Mouse (Mus musculus) midbrain, postnatal 0 days (tissue): ENCODE data around the gene Pdzd2. TPM values are rescaled to one million over a fixed set of nuclear protein-coding genes. Genes with fewer than 3 reads are reported as not detected.
A peak's percentile ranks its signal among the peaks of the same experiment; 100 is the strongest.

Experiments
- ATAC-seq: fragments of 200-750 bp; cut with Nextera tagmentation; 2 replicates; pipeline ENCODE4 v1.8.0; 2017; ENCODE audit warnings: moderate number of reproducible peaks, mild to moderate bottlenecking, moderate TSS enrichment, moderate library complexity; ENCODE audit not compliant: low FRiP score
- DNase-seq: peaks from one replicate; pipeline ENCODE4 v3.0.0-alpha.2; 2015; ENCODE audit warnings: low spot score
- H3K27ac ChIP-seq: fragments of 300-500 bp; sonication (generic); 2 replicates; pipeline ENCODE4 v1.5.1; 2014; ENCODE audit warnings: low read depth, mild to moderate bottlenecking, low read length, mixed read lengths
- H3K27me3 ChIP-seq: fragments of 300-500 bp; sonication (generic); 2 replicates; pipeline ENCODE4 v1.6.1; 2014; ENCODE audit warnings: low read length, control low read depth, mixed read lengths; ENCODE audit not compliant: insufficient read depth
- H3K36me3 ChIP-seq: fragments of 300-500 bp; sonication (generic); 2 replicates; pipeline ENCODE4 v1.6.1; 2014; ENCODE audit warnings: low read length, control low read depth, mixed read lengths; ENCODE audit not compliant: insufficient read depth
- H3K4me1 ChIP-seq: fragments of 300-500 bp; sonication (generic); 2 replicates; pipeline ENCODE4 v1.6.1; 2014; ENCODE audit warnings: mild to moderate bottlenecking, control low read depth, antibody characterized with exemption, low read length, mixed read lengths; ENCODE audit not compliant: insufficient read depth
- H3K4me2 ChIP-seq: fragments of 300-500 bp; sonication (generic); 2 replicates; pipeline ENCODE4 v1.6.1; 2014; ENCODE audit warnings: low read depth, mild to moderate bottlenecking, low read length, mixed read lengths; ENCODE audit not compliant: poor library complexity, severe bottlenecking
- H3K4me3 ChIP-seq: fragments of 300-500 bp; sonication (generic); 2 replicates; pipeline ENCODE4 v1.5.1; 2014; ENCODE audit warnings: low read depth, mild to moderate bottlenecking, low read length, moderate library complexity
- H3K9ac ChIP-seq: fragments of 300-500 bp; sonication (generic); replicated peaks from 2 replicates; pipeline ENCODE4 v1.6.1; 2014; ENCODE audit warnings: mild to moderate bottlenecking, low read length, moderate library complexity, mixed read lengths; ENCODE audit not compliant: poor library complexity, severe bottlenecking
- H3K9me3 ChIP-seq: fragments of 300-500 bp; sonication (generic); 2 replicates; pipeline ENCODE4 v1.6.1; 2016; ENCODE audit warnings: low read length, control low read depth
- CTCF ChIP-seq: IDR thresholded peaks from 2 replicates; pipeline ENCODE4 v1.5.1; 2016; ENCODE audit warnings: antibody characterized with exemption, mild to moderate bottlenecking
- WGBS: fragments of 180-500 bp; shearing (Covaris S2); extraction: QIAGEN DNeasy Blood & Tissue Kit; methylation state at CpG from one replicate; pipeline ENCODE4 v1.1.7; 2014; 5-methylcytosine and 5-hydroxymethylcytosine counted together
- polyA plus RNA-seq: library from polyadenylated mRNA; unstranded; fragments of >200 nt; fragmentation: Nextera tagmentation; extraction: Ambion mirVana; gene quantifications from 2 replicates; pipeline ENCODE4 v1.2.1, GENCODE M21; 2015
- total RNA-seq: library from RNA; depleted of rRNA; stranded (reverse); fragments of >200 nt; gene quantifications from 2 replicates; pipeline ENCODE4 v1.2.3, GENCODE M21; 2014

Pdzd2 gene
- total and polyA plus RNA-seq, 2 experiments from 2014 or later: 15.8 to 29.8 TPM

- WGBS: 5% methylated on average over 5 of the region's 5 CpGs
- peak; percentile 93 for TF ChIP-seq CTCF
- H3K4me3 ChIP-seq: no peak overlapping the region
- H3K27ac ChIP-seq: no peak overlapping the region
- H3K27me3 ChIP-seq: no peaks in the 10 kb centered on the region
- H3K9me3 ChIP-seq: no peaks in the 10 kb centered on the region
- no peaks in the 10 kb centered on the region for H3K4me1 ChIP-seq
- H3K4me2 ChIP-seq: no peak overlapping the region
- no peaks in the 10 kb centered on the region for H3K36me3 ChIP-seq
- H3K9ac ChIP-seq: no peak overlapping the region
- DNase-seq (peak; percentile 89), ATAC-seq (peak; percentile 87)
These were observed 153.6 kb downstream of the Pdzd2 start for GRCm38 (mm10) chr15:12586154-12586553.

GRCm38 (mm10) chr15:12583051-12583450, 156.7 kb downstream of the Pdzd2 start:
- Histone ChIP-seq H3K9ac (no peak overlapping the region), H3K36me3 (no peaks in the 10 kb centered on the region), H3K4me1 (no peaks in the 10 kb centered on the region), H3K4me2 (no peak overlapping the region), H3K9me3 (no peaks in the 10 kb centered on the region), H3K27me3 (no peaks in the 10 kb centered on the region), H3K4me3 (no peak overlapping the region), H3K27ac (no peak overlapping the region)
- ATAC-seq (no peak), DNase-seq (no peak)
- no peak for TF ChIP-seq CTCF
- 88% methylated on average over 3 of the region's 3 CpGs for WGBS

- H3K4me1 ChIP-seq: 0 out of 2 replicates have a peak, but pooled peaks cover under 1% of the 10 kb centered on the region
- no peaks in the 10 kb centered on the region for H3K27me3 ChIP-seq
- ATAC-seq (no peak), DNase-seq (no peak)
- TF ChIP-seq CTCF: no peak
- H3K4me2 ChIP-seq: no peak overlapping the region
- no peaks in the 10 kb centered on the region for H3K36me3 ChIP-seq
- H3K9ac ChIP-seq: no peak overlapping the region
- no peak overlapping the region for H3K4me3 ChIP-seq
- H3K9me3 ChIP-seq: no peaks in the 10 kb centered on the region
- H3K27ac ChIP-seq: no peak overlapping the region
These were observed 157.3 kb downstream of the Pdzd2 start for GRCm38 (mm10) chr15:12582471-12582870.

- H3K4me3 ChIP-seq: no peak overlapping the region
- no peaks in the 10 kb centered on the region for H3K27me3 ChIP-seq
- no peak for DNase-seq
- no peaks in the 10 kb centered on the region for H3K9me3 ChIP-seq
- WGBS: 89% methylated on average over 6 of the region's 6 CpGs
- no peaks in the 10 kb centered on the region for H3K36me3 ChIP-seq
- H3K9ac ChIP-seq: no peak overlapping the region
- ATAC-seq: no peak
- H3K27ac ChIP-seq: no peak overlapping the region
- no peak for TF ChIP-seq CTCF
- peaks cover 3% of the 10 kb centered on the region; the same call in 1 of the 2 replicates for H3K4me1 ChIP-seq
- no peak overlapping the region for H3K4me2 ChIP-seq
These were observed 160.5 kb downstream of the Pdzd2 start for GRCm38 (mm10) chr15:12579196-12579595.

GRCm38 (mm10) chr15:12578276-12578675, 161.4 kb downstream of the Pdzd2 start:
- 53% methylated on average over 5 of the region's 5 CpGs for WGBS
- Histone ChIP-seq H3K27me3 (no peaks in the 10 kb centered on the region), H3K9ac (no peak overlapping the region), H3K4me2 (no peak overlapping the region), H3K4me3 (no peak overlapping the region), H3K4me1 (peaks cover 3% of the 10 kb centered on the region; the same call in 1 of the 2 replicates), H3K9me3 (no peaks in the 10 kb centered on the region), H3K36me3 (no peaks in the 10 kb centered on the region), H3K27ac (no peak overlapping the region)
- TF ChIP-seq CTCF: peak; percentile 85
- ATAC-seq: peak; percentile 27
- peak; percentile 81 for DNase-seq

- WGBS: 51% methylated on average over 6 of the region's 6 CpGs
- Histone ChIP-seq H3K4me1 (peaks cover 3% of the 10 kb centered on the region; the same call in 1 of the 2 replicates), H3K27me3 (no peaks in the 10 kb centered on the region), H3K9ac (no peak overlapping the region), H3K36me3 (no peaks in the 10 kb centered on the region), H3K27ac (peak overlapping the region; percentile 32; the same call in 1 of the 2 replicates), H3K4me2 (no peak overlapping the region), H3K9me3 (no peaks in the 10 kb centered on the region), H3K4me3 (no peak overlapping the region)
- ATAC-seq (peak; percentile 9; the same call in 1 of the 2 replicates), DNase-seq (no peak)
- TF ChIP-seq CTCF: no peak
These were observed 162.0 kb downstream of the Pdzd2 start for GRCm38 (mm10) chr15:12577715-12578114.
